Mouse (Mus musculus) G1E (cell line): ENCODE results near the gene Hoxa7.

Source experiments
- CTCF ChIP-seq: IDR thresholded peaks from 2 replicates; pipeline ENCODE4 v1.5.1; 2012; ENCODE audit warnings: low read depth, low read length, inconsistent platforms, mixed read lengths
- GATA1 ChIP-seq: IDR thresholded peaks from 2 replicates; pipeline ENCODE4 v1.6.1; 2012; ENCODE audit warnings: borderline replicate concordance, low read length, inconsistent platforms, mixed read lengths
- POLR2AphosphoS5 ChIP-seq: IDR thresholded peaks from 2 replicates; pipeline ENCODE4 v1.6.1; 2012; ENCODE audit warnings: low read depth, low read length, inconsistent platforms; ENCODE audit not compliant: insufficient replicate concordance

DNA sequence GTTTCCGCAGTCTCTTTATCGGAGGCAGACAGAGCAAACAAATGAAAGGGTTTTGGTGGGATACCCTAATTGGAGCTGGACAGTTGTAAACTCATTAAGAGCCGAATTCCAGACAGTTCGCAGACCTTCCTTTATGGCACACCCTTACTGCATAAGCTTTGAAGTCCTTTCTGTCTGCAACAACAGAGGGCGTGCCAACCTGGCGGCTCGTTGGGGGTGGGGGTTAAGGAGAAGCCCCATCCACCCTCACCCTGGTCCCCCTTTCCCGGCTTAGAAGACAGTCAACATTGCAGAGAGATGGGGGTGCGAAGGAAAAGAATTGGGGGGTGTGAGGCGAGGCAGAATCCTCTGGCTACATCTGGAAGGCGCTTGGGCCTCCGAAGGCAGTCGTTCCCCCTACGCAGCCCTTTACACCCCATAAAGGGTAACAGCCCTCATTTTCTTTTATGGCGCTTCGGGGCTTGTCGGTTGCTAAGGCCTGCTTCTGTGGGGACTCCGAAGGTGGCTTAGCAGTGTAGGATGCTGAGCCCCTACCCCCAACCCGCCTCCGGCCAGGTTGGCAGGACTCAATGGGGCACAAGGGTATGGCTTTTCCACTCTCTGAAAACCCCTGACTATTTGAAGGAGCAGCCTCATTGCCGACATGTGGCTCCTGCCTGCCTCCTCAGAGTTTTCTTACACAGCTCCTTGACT is 485 bp upstream of the Hoxa7 start:
- TF ChIP-seq GATA1 (no peak), CTCF (no peak), POLR2AphosphoS5 (no peak)
